Mouse (Mus musculus): ENCODE data around the gene Cep70. TPM values are rescaled to one million over a fixed set of nuclear protein-coding genes. Genes with fewer than 3 reads are reported as not detected.

Gene Cep70
- polyA plus RNA-seq, 1 experiment from 2014 or later = 54.9 TPM

- Histone ChIP-seq H3K27me3 (replicated peaks) (no peaks in the 10 kb centered on the region), H3K36me3 (no peaks in the 10 kb centered on the region), H3K9me3 (no peaks in the 10 kb centered on the region), H3K4me3 (no peak overlapping the region), H3K9ac (no peak overlapping the region), H3K27ac (no peak overlapping the region), H3K4me1 (0 out of 2 replicates have a peak, but pooled peaks cover 3% of the 10 kb centered on the region), H3K4me2 (replicated peaks) (no peak overlapping the region)
- 86% methylated on average over 7 of the region's 7 CpGs for whole genome bisulfite sequencing
- no peak for ATAC-seq (ENCODE audit: low FRiP score, low read depth)
Observed at GRCm38 (mm10) chr9:99325208-99325929, 82.2 kb downstream of the Cep70 start.

GRCm38 (mm10) chr9:99325961-99326360, 82.8 kb downstream of the Cep70 start:
- Histone ChIP-seq H3K9ac (no peak overlapping the region), H3K4me2 (replicated peaks) (no peak overlapping the region), H3K27me3 (replicated peaks) (no peaks in the 10 kb centered on the region), H3K27ac (no peak overlapping the region), H3K36me3 (no peaks in the 10 kb centered on the region), H3K4me1 (0 out of 2 replicates have a peak, but pooled peaks cover 3% of the 10 kb centered on the region), H3K9me3 (no peaks in the 10 kb centered on the region), H3K4me3 (no peak overlapping the region)
- WGBS = 81% methylated on average over 4 of the region's 4 CpGs
- ATAC-seq (ENCODE audit: low FRiP score, low read depth) = no peak

- H3K27ac ChIP-seq = no peak overlapping the region
- no peaks in the 10 kb centered on the region for H3K36me3 ChIP-seq
- ATAC-seq (ENCODE audit: low FRiP score, low read depth) = no peak
- H3K4me2 ChIP-seq (replicated peaks) = no peak overlapping the region
- 60% methylated on average over 4 of the region's 4 CpGs for WGBS
- no peaks in the 10 kb centered on the region for H3K9me3 ChIP-seq
- H3K4me1 ChIP-seq = 0 out of 2 replicates have a peak, but pooled peaks cover 3% of the 10 kb centered on the region
- no peak overlapping the region for H3K9ac ChIP-seq
- no peak overlapping the region for H3K4me3 ChIP-seq
- H3K27me3 ChIP-seq (replicated peaks) = no peaks in the 10 kb centered on the region
Observed at GRCm38 (mm10) chr9:99326881-99327280, 83.7 kb downstream of the Cep70 start.

GRCm38 (mm10) chr9:99336538-99336937, 93.4 kb downstream of the Cep70 start:
- Histone ChIP-seq H3K9ac (no peak overlapping the region), H3K36me3 (no peaks in the 10 kb centered on the region), H3K4me1 (no peaks in the 10 kb centered on the region; the same call in 1 of the 2 replicates), H3K9me3 (no peaks in the 10 kb centered on the region), H3K4me3 (no peak overlapping the region), H3K27me3 (replicated peaks) (no peaks in the 10 kb centered on the region), H3K27ac (no peak overlapping the region), H3K4me2 (replicated peaks) (no peak overlapping the region)
- 88% methylated on average over 4 of the region's 4 CpGs for WGBS
- ATAC-seq (ENCODE audit: low FRiP score, low read depth) = no peak

- H3K27me3 ChIP-seq (replicated peaks) = no peaks in the 10 kb centered on the region
- H3K4me3 ChIP-seq = no peak overlapping the region
- ATAC-seq (ENCODE audit: low FRiP score, low read depth) = no peak
- H3K36me3 ChIP-seq = no peaks in the 10 kb centered on the region
- H3K27ac ChIP-seq = no peak overlapping the region
- no peak overlapping the region for H3K9ac ChIP-seq
- H3K4me2 ChIP-seq (replicated peaks) = no peak overlapping the region
- no peaks in the 10 kb centered on the region for H3K9me3 ChIP-seq
- 94% methylated on average over 1 of the region's 1 CpGs for WGBS
- H3K4me1 ChIP-seq = no peaks in the 10 kb centered on the region; the same call in 1 of the 2 replicates
Observed at GRCm38 (mm10) chr9:99338293-99338692, 95.1 kb downstream of the Cep70 start.

- no peaks in the 10 kb centered on the region for H3K36me3 ChIP-seq
- no peak overlapping the region for H3K4me3 ChIP-seq
- H3K9ac ChIP-seq = no peak overlapping the region
- H3K4me2 ChIP-seq (replicated peaks) = no peak overlapping the region
- no peak overlapping the region for H3K27ac ChIP-seq
- WGBS = 63% methylated on average over 1 of the region's 1 CpGs
- no peaks in the 10 kb centered on the region for H3K27me3 ChIP-seq (replicated peaks)
- no peaks in the 10 kb centered on the region; the same call in 1 of the 2 replicates for H3K4me1 ChIP-seq
- H3K9me3 ChIP-seq = no peaks in the 10 kb centered on the region
- ATAC-seq (ENCODE audit: low FRiP score, low read depth) = no peak
Observed at GRCm38 (mm10) chr9:99339182-99339581, 96.0 kb downstream of the Cep70 start.

- Histone ChIP-seq H3K27me3 (replicated peaks) (no peaks in the 10 kb centered on the region), H3K27ac (no peak overlapping the region), H3K4me3 (no peak overlapping the region), H3K36me3 (no peaks in the 10 kb centered on the region), H3K9me3 (no peaks in the 10 kb centered on the region), H3K4me1 (no peaks in the 10 kb centered on the region; the same call in 1 of the 2 replicates), H3K4me2 (replicated peaks) (no peak overlapping the region), H3K9ac (no peak overlapping the region)
- 84% methylated on average over 12 of the region's 12 CpGs for WGBS
- no peak for ATAC-seq (ENCODE audit: low FRiP score, low read depth)
Observed at GRCm38 (mm10) chr9:99340126-99340525, 97.0 kb downstream of the Cep70 start.

- Histone ChIP-seq H3K27ac (no peak overlapping the region), H3K4me2 (replicated peaks) (no peak overlapping the region), H3K4me1 (no peaks in the 10 kb centered on the region; the same call in 1 of the 2 replicates), H3K9me3 (no peaks in the 10 kb centered on the region), H3K4me3 (no peak overlapping the region), H3K36me3 (no peaks in the 10 kb centered on the region), H3K9ac (no peak overlapping the region), H3K27me3 (replicated peaks) (no peaks in the 10 kb centered on the region)
- 89% methylated on average over 3 of the region's 3 CpGs for WGBS
- no peak for ATAC-seq (ENCODE audit: low FRiP score, low read depth)
Observed at GRCm38 (mm10) chr9:99341600-99341999, 98.4 kb downstream of the Cep70 start.

- Histone ChIP-seq H3K4me1 (no peaks in the 10 kb centered on the region), H3K9me3 (peaks cover 5% of the 10 kb centered on the region; the same call in 1 of the 2 replicates), H3K9ac (no peak overlapping the region), H3K4me2 (replicated peaks) (no peak overlapping the region), H3K27me3 (replicated peaks) (no peaks in the 10 kb centered on the region), H3K36me3 (no peaks in the 10 kb centered on the region), H3K4me3 (no peak overlapping the region), H3K27ac (no peak overlapping the region)
- 47% methylated on average over 4 of the region's 4 CpGs for WGBS
- ATAC-seq (ENCODE audit: low FRiP score, low read depth) = no peak
Observed at GRCm38 (mm10) chr9:99345351-99345792, 102.2 kb downstream of the Cep70 start.

Other genes with a start within 250 kb of the Cep70 start
- gene Gm1123, start 207.7 kb upstream of the Cep70 start, polyA plus RNA-seq (2016; fragmentation: Nextera tagmentation; extraction: Ambion mirVana) = not detected in 2 replicates
- 2.3 TPM in 2 replicates for gene Pik3cb, start 102.7 kb upstream of the Cep70 start, polyA plus RNA-seq (2016; fragmentation: Nextera tagmentation; extraction: Ambion mirVana)
- gene Faiml, start 6.1 kb upstream of the Cep70 start, polyA plus RNA-seq (2016; fragmentation: Nextera tagmentation; extraction: Ambion mirVana) = not detected in 2 replicates
- gene Esyt3, start 115.2 kb downstream of the Cep70 start, polyA plus RNA-seq (2016; fragmentation: Nextera tagmentation; extraction: Ambion mirVana) = 0.10 and 0.34 TPM in 2 replicates
- 27.5 and 30.7 TPM in 2 replicates for gene Mras, start 194.0 kb downstream of the Cep70 start, polyA plus RNA-seq (2016; fragmentation: Nextera tagmentation; extraction: Ambion mirVana)
- gene Nme9, start 208.1 kb downstream of the Cep70 start, polyA plus RNA-seq (2016; fragmentation: Nextera tagmentation; extraction: Ambion mirVana) = not detected in 2 replicates

Measured in neural tube, embryonic 12.5 days (tissue).